Mouse (Mus musculus): ENCODE results near the gene Stac3. TPM values are rescaled to one million over a fixed set of nuclear protein-coding genes. Genes with fewer than 3 reads are reported as not detected.

Stac3 gene
- 2.2 and 4.8 TPM in 2 replicates for polyA plus RNA-seq (2016; fragmentation: Nextera tagmentation; extraction: Ambion mirVana)

- WGBS: 82% methylated on average over 11 of the region's 13 CpGs
- Histone ChIP-seq H3K27me3 (no peaks in the 10 kb centered on the region), H3K4me3 (no peak within 1 kb of the TSS), H3K4me2 (replicated peaks) (no peak within 1 kb of the TSS), H3K9ac (no peak within 1 kb of the TSS), H3K4me1 (no peaks in the 10 kb centered on the region), H3K9me3 (replicated peaks) (no peaks in the 10 kb centered on the region), H3K36me3 (peaks cover 58% of the 10 kb centered on the region), H3K27ac (no peak within 1 kb of the TSS)
- ATAC-seq (ENCODE audit: low FRiP score): no peak
Observed at GRCm38 (mm10) chr10:127500894-127501893, at the start of gene Stac3. Gene Stac3 (plus strand): TSS chr10:127501686.

DNA sequence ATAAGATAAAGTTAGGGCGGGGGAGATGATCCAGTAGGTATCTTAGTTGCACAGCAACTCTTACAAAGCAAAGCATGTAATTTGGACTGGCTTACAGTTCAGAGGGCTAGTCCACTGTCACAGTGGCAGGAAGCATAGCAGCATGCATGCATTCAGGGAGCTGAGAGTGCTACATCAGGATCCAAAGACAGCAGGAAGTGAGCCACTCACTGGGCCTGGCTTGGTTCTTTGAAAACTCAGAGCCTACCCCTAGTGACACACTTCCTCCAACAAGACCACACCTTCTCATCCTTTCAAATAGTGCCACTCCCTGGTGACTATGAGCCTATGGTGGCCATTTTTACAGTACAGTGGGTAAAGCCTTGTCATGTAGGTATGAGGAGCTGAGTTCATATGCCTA, 47.8 kb upstream of the Stac3 start:
- H3K4me2 ChIP-seq (replicated peaks): no peak overlapping the region
- H3K27ac ChIP-seq: no peak overlapping the region
- no peaks in the 10 kb centered on the region for H3K27me3 ChIP-seq
- H3K9ac ChIP-seq: no peak overlapping the region
- H3K36me3 ChIP-seq: peaks cover 65% of the 10 kb centered on the region
- no peak for ATAC-seq (ENCODE audit: low FRiP score)
- WGBS: 93% methylated on average over 1 of the region's 1 CpGs
- H3K9me3 ChIP-seq (replicated peaks): no peaks in the 10 kb centered on the region
- H3K4me3 ChIP-seq: no peak overlapping the region
- H3K4me1 ChIP-seq: no peaks in the 10 kb centered on the region

GRCm38 (mm10) chr10:127462411-127463096, 38.9 kb upstream of the Stac3 start:
- no peak for ATAC-seq (ENCODE audit: low FRiP score)
- no peaks in the 10 kb centered on the region for H3K9me3 ChIP-seq (replicated peaks)
- H3K27me3 ChIP-seq: no peaks in the 10 kb centered on the region
- no peak overlapping the region for H3K4me3 ChIP-seq
- H3K27ac ChIP-seq: no peak overlapping the region
- no peaks in the 10 kb centered on the region for H3K4me1 ChIP-seq
- no peak overlapping the region for H3K4me2 ChIP-seq (replicated peaks)
- WGBS: 71% methylated on average over 5 of the region's 5 CpGs
- H3K36me3 ChIP-seq: peaks cover 73% of the 10 kb centered on the region
- H3K9ac ChIP-seq: no peak overlapping the region

GRCm38 (mm10) chr10:127471281-127471988, 30.1 kb upstream of the Stac3 start:
- ATAC-seq (ENCODE audit: low FRiP score): no peak
- Histone ChIP-seq H3K27ac (no peak overlapping the region), H3K9ac (no peak overlapping the region), H3K27me3 (no peaks in the 10 kb centered on the region), H3K4me3 (no peak overlapping the region), H3K36me3 (peaks cover 43% of the 10 kb centered on the region), H3K4me1 (peaks cover 4% of the 10 kb centered on the region; the same call in 1 of the 2 replicates), H3K4me2 (replicated peaks) (no peak overlapping the region), H3K9me3 (replicated peaks) (no peaks in the 10 kb centered on the region)
- 61% methylated on average over 15 of the region's 15 CpGs for WGBS

DNA sequence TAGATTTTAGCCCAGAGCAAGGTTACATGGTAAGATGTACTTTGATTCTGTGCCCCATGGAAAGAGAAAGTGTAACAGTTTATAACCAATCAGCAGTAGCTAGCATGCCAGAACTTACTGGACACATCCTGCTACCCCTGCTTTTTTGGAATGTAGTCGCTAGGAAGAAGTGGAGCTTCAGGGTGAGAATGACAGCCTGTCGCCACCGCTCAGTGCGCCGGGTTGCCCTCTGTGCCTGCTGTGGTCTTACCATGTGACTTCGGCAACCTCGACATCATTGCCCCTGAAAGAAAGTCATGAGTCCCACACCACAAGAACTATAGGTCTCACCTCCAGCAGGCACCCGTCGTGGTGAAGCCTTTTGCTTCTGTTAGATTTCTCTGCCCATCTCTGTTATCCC, 28.8 kb upstream of the Stac3 start:
- Histone ChIP-seq H3K4me3 (no peak overlapping the region), H3K27me3 (no peaks in the 10 kb centered on the region), H3K36me3 (peaks cover 49% of the 10 kb centered on the region), H3K4me2 (replicated peaks) (no peak overlapping the region), H3K4me1 (peaks cover 4% of the 10 kb centered on the region; the same call in 1 of the 2 replicates), H3K9ac (no peak overlapping the region), H3K9me3 (replicated peaks) (no peaks in the 10 kb centered on the region), H3K27ac (no peak overlapping the region)
- 83% methylated on average over 9 of the region's 9 CpGs for WGBS
- no peak for ATAC-seq (ENCODE audit: low FRiP score)

GRCm38 (mm10) chr10:127475175-127475574, 26.3 kb upstream of the Stac3 start:
- peaks cover 45% of the 10 kb centered on the region for H3K36me3 ChIP-seq
- H3K27me3 ChIP-seq: no peaks in the 10 kb centered on the region
- 94% methylated on average over 4 of the region's 4 CpGs for WGBS
- H3K4me2 ChIP-seq (replicated peaks): no peak overlapping the region
- no peak overlapping the region for H3K27ac ChIP-seq
- H3K9ac ChIP-seq: no peak overlapping the region
- ATAC-seq (ENCODE audit: low FRiP score): no peak
- no peak overlapping the region for H3K4me3 ChIP-seq
- H3K9me3 ChIP-seq (replicated peaks): no peaks in the 10 kb centered on the region
- peaks cover 4% of the 10 kb centered on the region; the same call in 1 of the 2 replicates for H3K4me1 ChIP-seq

- peaks cover 40% of the 10 kb centered on the region for H3K36me3 ChIP-seq
Observed at GRCm38 (mm10) chr10:127476541-127476940, 24.9 kb upstream of the Stac3 start.

GRCm38 (mm10) chr10:127477301-127477700, 24.2 kb upstream of the Stac3 start:
- no peak for ATAC-seq (ENCODE audit: low FRiP score)
- H3K9ac ChIP-seq: no peak overlapping the region
- H3K4me3 ChIP-seq: no peak overlapping the region
- H3K27ac ChIP-seq: no peak overlapping the region; the same call in 1 of the 2 replicates
- H3K36me3 ChIP-seq: peaks cover 37% of the 10 kb centered on the region
- H3K4me2 ChIP-seq (replicated peaks): no peak overlapping the region
- no peaks in the 10 kb centered on the region for H3K27me3 ChIP-seq
- no peaks in the 10 kb centered on the region for H3K9me3 ChIP-seq (replicated peaks)
- no peaks in the 10 kb centered on the region for H3K4me1 ChIP-seq
- 82% methylated on average over 7 of the region's 7 CpGs for WGBS

More at GRCm38 (mm10) chr10:127476541-127476940, 24.9 kb upstream of the Stac3 start:
- no peak for ATAC-seq (ENCODE audit: low FRiP score)
- Histone ChIP-seq H3K4me2 (replicated peaks) (no peak overlapping the region), H3K9me3 (replicated peaks) (no peaks in the 10 kb centered on the region), H3K27ac (no peak overlapping the region), H3K4me3 (no peak overlapping the region), H3K4me1 (peaks cover 3% of the 10 kb centered on the region; the same call in 1 of the 2 replicates), H3K9ac (no peak overlapping the region), H3K27me3 (no peaks in the 10 kb centered on the region)
- WGBS: 84% methylated on average over 3 of the region's 3 CpGs

- H3K27me3 ChIP-seq: no peaks in the 10 kb centered on the region
Observed at GRCm38 (mm10) chr10:127479131-127479530, 22.4 kb upstream of the Stac3 start.

DNA sequence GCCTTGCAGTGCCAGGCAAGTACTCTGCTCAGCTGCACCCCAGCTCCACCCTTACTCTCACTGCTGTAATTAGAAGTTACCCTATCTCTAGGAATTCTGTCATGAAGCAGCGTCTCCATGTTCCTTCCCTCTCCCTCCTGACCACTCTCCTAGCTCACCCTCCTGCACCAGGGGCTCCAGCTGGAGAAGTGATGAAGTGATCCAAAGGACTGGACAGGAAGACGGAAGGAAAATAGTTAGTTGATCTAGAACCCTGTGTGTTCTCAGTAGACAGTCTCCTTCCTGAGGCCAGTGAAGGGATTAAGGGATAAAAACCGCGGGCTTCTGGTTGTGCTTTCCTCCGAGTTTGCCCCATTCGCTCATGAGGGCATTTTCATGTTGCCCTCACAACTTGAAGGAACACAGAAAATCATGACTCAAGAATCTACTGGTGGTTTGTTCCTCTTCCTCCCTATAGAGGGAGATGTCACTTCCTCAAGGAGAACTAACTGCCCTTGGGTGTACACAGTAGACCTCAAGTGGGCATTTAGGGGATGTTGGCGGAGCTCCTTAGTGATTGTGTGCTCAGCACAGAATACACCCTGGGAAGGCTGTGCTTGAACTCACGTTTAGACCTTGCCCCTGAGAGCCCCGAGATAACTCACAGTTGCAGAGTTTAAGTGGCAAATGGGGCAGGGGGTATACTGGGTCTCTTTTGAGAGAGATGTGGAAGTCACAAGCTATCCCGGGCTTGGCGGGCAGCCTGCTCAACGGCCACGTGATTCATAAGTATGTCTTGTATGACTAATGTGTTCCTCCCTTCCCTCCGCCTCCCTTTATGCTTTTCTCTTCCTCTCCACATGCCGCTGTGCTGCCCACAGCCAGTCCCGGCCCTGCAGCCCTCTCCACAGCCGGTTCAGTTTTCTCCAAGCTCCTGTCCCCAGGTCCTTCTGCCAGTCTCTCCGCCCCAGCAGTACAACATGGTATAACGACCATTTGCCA, 20.4 kb upstream of the Stac3 start:
- WGBS: 89% methylated on average over 19 of the region's 19 CpGs
- H3K36me3 ChIP-seq: peaks cover 53% of the 10 kb centered on the region
- no peak for ATAC-seq (ENCODE audit: low FRiP score)

More at GRCm38 (mm10) chr10:127479131-127479530, 22.4 kb upstream of the Stac3 start:
- Histone ChIP-seq H3K27ac (no peak overlapping the region), H3K4me1 (no peaks in the 10 kb centered on the region), H3K9ac (no peak overlapping the region), H3K36me3 (peaks cover 39% of the 10 kb centered on the region), H3K4me2 (replicated peaks) (no peak overlapping the region), H3K4me3 (no peak overlapping the region), H3K9me3 (replicated peaks) (no peaks in the 10 kb centered on the region)
- ATAC-seq (ENCODE audit: low FRiP score): no peak
- 93% methylated on average over 4 of the region's 4 CpGs for WGBS

DNA sequence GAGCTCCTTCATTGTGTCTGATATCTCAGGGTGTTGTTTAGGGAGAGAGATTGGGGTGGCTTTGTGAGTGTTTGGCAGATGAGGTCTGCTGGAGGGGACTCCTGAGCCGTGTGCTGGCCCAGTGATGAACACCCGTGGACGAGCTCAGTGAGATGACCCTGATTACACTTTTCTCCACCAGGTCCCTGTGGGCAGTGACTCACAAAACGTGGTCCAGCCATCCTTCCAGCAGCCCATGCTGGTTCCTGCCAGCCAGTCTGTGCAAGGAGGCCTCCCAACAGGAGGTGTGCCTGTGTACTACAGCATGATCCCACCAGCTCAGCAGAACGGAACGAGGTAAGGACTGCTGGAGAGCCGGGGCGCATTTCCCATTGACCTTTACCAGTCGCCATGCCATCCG, 16.3 kb upstream of the Stac3 start:
- Histone ChIP-seq H3K36me3 (peaks cover 55% of the 10 kb centered on the region), H3K9ac (no peak overlapping the region), H3K9me3 (replicated peaks) (no peaks in the 10 kb centered on the region), H3K27me3 (no peaks in the 10 kb centered on the region), H3K4me1 (peaks cover 2% of the 10 kb centered on the region; the same call in 1 of the 2 replicates), H3K27ac (no peak overlapping the region), H3K4me2 (replicated peaks) (no peak overlapping the region), H3K4me3 (no peak overlapping the region)
- 84% methylated on average over 10 of the region's 10 CpGs for WGBS
- no peak for ATAC-seq (ENCODE audit: low FRiP score)

More for the DNA sequence above, 20.4 kb upstream of the Stac3 start:
- Histone ChIP-seq H3K9me3 (replicated peaks) (no peaks in the 10 kb centered on the region), H3K4me1 (no peaks in the 10 kb centered on the region), H3K27ac (no peak overlapping the region), H3K4me2 (replicated peaks) (no peak overlapping the region), H3K4me3 (no peak overlapping the region), H3K27me3 (no peaks in the 10 kb centered on the region), H3K9ac (no peak overlapping the region)
